Mouse (Mus musculus) fat pad, adult 2 months (tissue): ENCODE results near the gene Snx12.
"Not testable (repeated sequence)": the region's sequence is repeated elsewhere in the genome, so short reads cannot be mapped to it uniquely, and the experiment has no call there.

Experiments used
- DNase-seq: peaks from one replicate; pipeline ENCODE4 v3.0.0-alpha.2; 2011; ENCODE audit warnings: low read depth, low spot score; ENCODE audit errors: extremely low read depth

Snx12 gene

GRCm38 (mm10) chrX:101147506-101147905 lies 74.9 kb downstream of the Snx12 start:
- DNase-seq = no peak

GRCm38 (mm10) chrX:101131992-101132791 lies 90.2 kb downstream of the Snx12 start:
- DNase-seq = no peak

- DNase-seq = no peak
Observed at GRCm38 (mm10) chrX:101131001-101131400, 91.4 kb downstream of the Snx12 start.

- DNase-seq = no peak
Observed at GRCm38 (mm10) chrX:101128559-101128958, 93.8 kb downstream of the Snx12 start.

GRCm38 (mm10) chrX:101126977-101127376 lies 95.4 kb downstream of the Snx12 start:
- DNase-seq = no peak

- DNase-seq = no peak
Observed at GRCm38 (mm10) chrX:101126474-101126955, 95.8 kb downstream of the Snx12 start.

- DNase-seq = no peak
Observed at GRCm38 (mm10) chrX:101120546-101120945, 101.8 kb downstream of the Snx12 start.

- DNase-seq = no peak
Observed at GRCm38 (mm10) chrX:101085920-101086319, 136.4 kb downstream of the Snx12 start, which contains the start of gene Slc7a3. Slc7a3 (minus strand) TSS chrX:101086020.

- DNase-seq = not testable (repeated sequence)
Observed at GRCm38 (mm10) chrX:101085211-101085610, 137.2 kb downstream of the Snx12 start.

GRCm38 (mm10) chrX:101084192-101084591 lies 138.2 kb downstream of the Snx12 start:
- DNase-seq = no peak

- no peak for DNase-seq
Observed at GRCm38 (mm10) chrX:101065245-101065644, 157.1 kb downstream of the Snx12 start.

- no peak for DNase-seq
Observed at GRCm38 (mm10) chrX:101063503-101063902, 158.9 kb downstream of the Snx12 start.

GRCm38 (mm10) chrX:101059541-101059940 lies 162.8 kb downstream of the Snx12 start, which contains the start of gene Tex11:
Tex11 (minus strand) TSS chrX:101059667.
- no peak for DNase-seq
